Comparison of ENCODE assay signal across 26 mouse cellular contexts in the genomic region with DNA sequence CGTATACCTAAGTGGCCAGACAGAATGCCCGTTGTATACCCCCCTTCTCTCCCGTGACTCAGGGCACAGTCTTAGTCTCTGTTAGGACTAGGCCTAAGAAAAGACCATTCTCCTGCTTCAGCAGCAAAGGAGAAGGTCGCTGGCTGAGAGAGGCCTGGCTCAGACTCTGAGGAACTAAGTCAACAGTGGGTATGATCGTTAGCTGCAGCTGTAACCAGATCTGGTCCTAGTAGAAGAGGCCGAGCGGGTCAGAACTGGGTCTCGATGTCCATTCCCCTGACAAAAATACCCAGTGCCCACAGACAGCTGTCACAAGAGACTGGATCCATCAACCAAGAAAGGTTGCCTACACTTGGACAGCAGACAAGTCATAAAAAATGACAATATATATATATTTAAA. TPM values are rescaled to one million over a fixed set of nuclear protein-coding genes. Genes with fewer than 3 reads are reported as not detected.
A peak's percentile ranks its signal among the peaks of the same experiment; 100 is the strongest.
DNase-seq lines count a peak whose midpoint lies in the region; ATAC-seq and TF ChIP-seq lines count a peak whose summit lies in the region.
"Had no signal": no experiment of that assay in that cellular context is flagged by ENCODE, and none has a peak within 500 bp of the region (broad histone marks: within the 10 kb centered on the region; RNA-seq: fewer than 3 reads in every experiment).

No protein-coding gene starts in this region.

- H3K9ac ChIP-seq in heart, embryonic 11.5 days (ENCODE audit: low read depth, low read length): no peak overlapping the region
- no peak overlapping the region for H3K9ac ChIP-seq in CH12.LX (ENCODE audit: insufficient read depth, low read depth)
- H3K9ac ChIP-seq: embryonic facial prominence, embryonic 15.5 days; heart, embryonic 12.5 days; hindbrain, embryonic 14.5 days; intestine, embryonic 15.5 days had no signal

- intact Hi-C loops in gastrocnemius, adult 2 months (cut with DNase I): loop anchor here (5.0 kb wide), 1 partner anchor 34 kb away; no protein-coding TSS in a partner anchor
- intact Hi-C loops in heart, postnatal 10 days (cut with DNase I): no loop called here

- in situ Hi-C loops in CH12.LX (cut with MboI; ENCODE audit: low pct_ligation_motif_present, low pct_unique_long_range_greater_than_20kb, low sequenced_read_pairs): no loop called here

- H3K9me3 ChIP-seq in heart, embryonic 11.5 days (replicated peaks; ENCODE audit: control insufficient read depth, low read length): no peaks in the 10 kb centered on the region
- H3K9me3 ChIP-seq in CH12.LX (replicated peaks; ENCODE audit: low read length): no peaks in the 10 kb centered on the region
- H3K9me3 ChIP-seq: embryonic facial prominence, embryonic 15.5 days; forebrain, embryonic 10.5 days; heart, embryonic 12.5 days; hindbrain, embryonic 10.5 days; intestine, embryonic 15.5 days had no signal

- no peak overlapping the region for H3K4me2 ChIP-seq in heart, embryonic 11.5 days
- no peak overlapping the region for H3K4me2 ChIP-seq in CH12.LX (ENCODE audit: insufficient read depth, low read depth, poor library complexity, severe bottlenecking)
- H3K4me2 ChIP-seq: embryonic facial prominence, embryonic 15.5 days; heart, embryonic 12.5 days; hindbrain, embryonic 14.5 days; intestine, embryonic 15.5 days had no signal

- H3K4me1 ChIP-seq in heart, embryonic 11.5 days (ENCODE audit: control insufficient read depth, insufficient read depth, low read length): peaks cover 27% of the 10 kb centered on the region
- H3K4me1 ChIP-seq in CH12.LX (ENCODE audit: control insufficient read depth in 1 of 2, insufficient read depth in 2 of 2): peaks cover 16 to 26% of the 10 kb centered on the region in 2 experiments
- H3K4me1 ChIP-seq: embryonic facial prominence, embryonic 15.5 days; forebrain, embryonic 10.5 days; hindbrain, embryonic 10.5 days had no signal

- TF ChIP-seq RAD21 in CH12.LX (IDR thresholded peaks at IDR 0.05; ENCODE audit: low read depth, low read length): no peak

- dilution Hi-C loops in CH12.LX (cut with MboI; ENCODE audit: extremely low pct_ligation_motif_present, extremely low pct_unique_long_range_greater_than_20kb, low sequenced_read_pairs): no loop called here

- no peaks in the 10 kb centered on the region for H3K27me3 ChIP-seq in heart, embryonic 11.5 days (ENCODE audit: control insufficient read depth, insufficient read depth, low read length)
- no peaks in the 10 kb centered on the region for H3K27me3 ChIP-seq in CH12.LX (replicated peaks)
- H3K27me3 ChIP-seq: embryonic facial prominence, embryonic 15.5 days; heart, embryonic 12.5 days; intestine, embryonic 15.5 days had no signal

- no peak for ATAC-seq in heart, embryonic 11.5 days (replicated peaks; ENCODE audit: insufficient number of reproducible peaks, low FRiP score, low TSS enrichment)
- ATAC-seq: forebrain, embryonic 14.5 days; intestine, embryonic 15.5 days had no signal

- peak overlapping the region; percentile 84 for H3K27ac ChIP-seq in gastrocnemius, adult 2 months
- peak overlapping the region; percentile 79; the same call in 1 of the 2 replicates for H3K27ac ChIP-seq in heart, embryonic 11.5 days (ENCODE audit: low read depth, low read length)
- peak overlapping the region; percentile 19; the same call in 1 of the 2 replicates for H3K27ac ChIP-seq in CH12.LX (ENCODE audit: insufficient read depth, low read depth)
- H3K27ac ChIP-seq: embryonic facial prominence, embryonic 15.5 days; forebrain, embryonic 10.5 days; hindbrain, embryonic 10.5 days; hindbrain, embryonic 14.5 days; intestine, embryonic 15.5 days had no signal

- WGBS in heart, embryonic 11.5 days (ENCODE audit: insufficient replicate concordance): 86% methylated on average over 8 of the region's 8 CpGs

- peak; percentile 71 for DNase-seq in gastrocnemius, adult 2 months
- DNase-seq in gastrocnemius, postnatal 4 days (ENCODE audit: low spot score in 2 of 2): no peak
- no peak for DNase-seq in heart, postnatal 10 days
- DNase-seq in CH12.LX (ENCODE audit: extremely low read depth): no peak
- DNase-seq in skeletal muscle tissue, adult 2 months (ENCODE audit: low read depth, low spot score): peak; percentile 55
- DNase-seq in embryo, embryonic 10 days (ENCODE audit: low spot score): no peak
- DNase-seq: adrenal gland, adult 2 months; adrenal gland, postnatal 25 days; cerebellum, adult 2 months; cerebellum, postnatal 10 days; embryo, embryonic 11 days; heart, postnatal 14 days; kidney, adult 18-20 months had no signal

- H3K79me2 ChIP-seq in CH12.LX (replicated peaks; ENCODE audit: control insufficient read depth, extremely low read depth, insufficient read depth, poor library complexity, severe bottlenecking): no peaks in the 10 kb centered on the region

- no peak for TF ChIP-seq EP300 in CH12.LX (IDR thresholded peaks at IDR 0.05; ENCODE audit: low read length)

- TF ChIP-seq POLR2A in CH12.LX (IDR thresholded peaks at IDR 0.05; ENCODE audit: low read depth, low read length): no peak

- H3K36me3 ChIP-seq in heart, embryonic 11.5 days (ENCODE audit: control insufficient read depth, insufficient read depth, low read length): peaks cover 24% of the 10 kb centered on the region
- peaks cover 35 to 75% of the 10 kb centered on the region in 2 experiments for H3K36me3 ChIP-seq in CH12.LX (replicated peaks in 1 of 2; ENCODE audit: control insufficient read depth in 1 of 2, insufficient read depth in 1 of 2, low read length in 1 of 2)

- TF ChIP-seq CTCF in gastrocnemius, adult 2 months (IDR thresholded peaks at IDR 0.05): no peak
- no peak for TF ChIP-seq CTCF in CH12.LX (conservative IDR thresholded peaks at IDR 0.05 in 1 of 2, IDR thresholded peaks at IDR 0.05 in 1 of 2; ENCODE audit: low read depth in 2 of 2, low read length in 2 of 2)

- H3K4me3 ChIP-seq in gastrocnemius, adult 2 months: no peak overlapping the region
- H3K4me3 ChIP-seq in heart, embryonic 11.5 days (ENCODE audit: low read depth, low read length): no peak overlapping the region
- H3K4me3 ChIP-seq in CH12.LX (replicated peaks in 1 of 3; ENCODE audit: low read depth in 2 of 3, low read length in 2 of 3, poor library complexity in 1 of 3): no peak overlapping the region
- H3K4me3 ChIP-seq: embryonic facial prominence, embryonic 15.5 days; erythroblast, embryonic 14.5 days; forebrain, embryonic 10.5 days; heart, embryonic 12.5 days; hindbrain, embryonic 10.5 days; intestine, embryonic 15.5 days had no signal

TF ChIP-seq in CH12.LX, 34 proteins besides CTCF, POLR2A, EP300 and RAD21 (continues in another document):
- TF ChIP-seq POLR2AphosphoS2 (IDR thresholded peaks at IDR 0.05; ENCODE audit: low read depth, low read length) (no peak), USF2 (conservative IDR thresholded peaks at IDR 0.05; ENCODE audit: low read depth, low read length) (no peak), CHD1 (IDR thresholded peaks at IDR 0.05; ENCODE audit: low read depth, low read length) (no peak), USF1 (IDR thresholded peaks at IDR 0.05; ENCODE audit: low read depth, low read length) (no peak), ELF1 (IDR thresholded peaks at IDR 0.05; ENCODE audit: low read depth, low read length) (no peak), PAX5 (IDR thresholded peaks at IDR 0.05; ENCODE audit: low read length) (no peak), SMC3 (IDR thresholded peaks at IDR 0.05; ENCODE audit: low read depth, low read length) (no peak), JUND (conservative IDR thresholded peaks at IDR 0.05; ENCODE audit: low read depth, low read length) (no peak), NELFE (IDR thresholded peaks at IDR 0.05; ENCODE audit: low read depth, low read length) (no peak), ZKSCAN1 (IDR thresholded peaks at IDR 0.05; ENCODE audit: borderline replicate concordance, low read depth, low read length) (no peak), BHLHE40 (IDR thresholded peaks at IDR 0.05; ENCODE audit: low read depth, low read length) (no peak), NRF1 (IDR thresholded peaks at IDR 0.05; ENCODE audit: low read depth, low read length) (no peak), IRF4 (IDR thresholded peaks at IDR 0.05; ENCODE audit: low read depth, low read length) (no peak), TBP (conservative IDR thresholded peaks at IDR 0.05; ENCODE audit: low read depth, low read length) (no peak), KAT2A (IDR thresholded peaks at IDR 0.05; ENCODE audit: insufficient replicate concordance, low read length) (no peak), MXI1 (IDR thresholded peaks at IDR 0.05; ENCODE audit: low read depth, low read length) (no peak), TCF12 (IDR thresholded peaks at IDR 0.05; ENCODE audit: low read depth, low read length) (no peak)

RNA-seq across cellular contexts. Expression of gene Smbd1, which starts 13.2 kb away (rescaled TPM):
- total RNA-seq in gastrocnemius, adult 2 months (2021): not detected
- total RNA-seq in gastrocnemius, postnatal 4 days (2021): not detected
- polyA plus RNA-seq in heart, embryonic 11.5 days (2014; fragmentation: Nextera tagmentation; extraction: Ambion mirVana): not detected in 2 replicates
- total RNA-seq in heart, postnatal 10 days (2021): not detected
- not detected in 2 replicates for total RNA-seq in CH12.LX (2012; rRNA removed)
- total RNA-seq in CH12.LX (2014; rRNA removed): not detected in 2 replicates
- not detected in 2 replicates for polyA plus RNA-seq in CH12.LX (2012; ENCODE audit: insufficient read length, low read depth)
- total RNA-seq: adrenal gland, adult 2 months; adrenal gland, postnatal 25 days; granulocyte monocyte progenitor cell, adult 5-6 weeks; heart, postnatal 14 days had no signal
- polyA plus RNA-seq: adrenal gland, adult 2 months; C2C12; cerebellum, adult 2 months; embryonic facial prominence, embryonic 11.5 days; embryonic facial prominence, embryonic 15.5 days; erythroblast, embryonic 14.5 days; forebrain, embryonic 10.5 days; forebrain, embryonic 14.5 days; heart, embryonic 12.5 days; hindbrain, embryonic 10.5 days; hindbrain, embryonic 14.5 days had no signal

RNA-seq across cellular contexts. Expression of gene Muc20, which starts 26.3 kb away (rescaled TPM):
- total RNA-seq in gastrocnemius, adult 2 months (2021): under 1 TPM; 0.33 to 0.45 TPM
- under 1 TPM; 0.23 to 0.49 TPM for total RNA-seq in gastrocnemius, postnatal 4 days (2021)
- 0.21 TPM in 1 of 2 replicates, not detected in the other for polyA plus RNA-seq in heart, embryonic 11.5 days (2014; fragmentation: Nextera tagmentation; extraction: Ambion mirVana)
- under 1 TPM in 1 of 2 experiments, not detected in 1; 0.12 TPM for total RNA-seq in heart, postnatal 10 days (2021)
- total RNA-seq in CH12.LX (2012; rRNA removed) (0.21 and 0.42 TPM in 2 replicates), CH12.LX (2014; rRNA removed) (0.16 and 0.36 TPM in 2 replicates)
- 0.87 and 1.4 TPM in 2 replicates for polyA plus RNA-seq in CH12.LX (2012; ENCODE audit: insufficient read length, low read depth)
- total RNA-seq: ES-E14; granulocyte monocyte progenitor cell, adult 5-6 weeks had no signal
- polyA plus RNA-seq: adrenal gland, adult 2 months; C2C12; cerebellum, adult 2 months; embryonic facial prominence, embryonic 11.5 days; forebrain, embryonic 10.5 days; forebrain, embryonic 14.5 days; hindbrain, embryonic 10.5 days; hindbrain, embryonic 14.5 days; intestine, embryonic 15.5 days had no signal

RNA-seq across cellular contexts. Expression of gene Fyttd1, which starts 53.8 kb away (rescaled TPM):
- 10 to 100 TPM; 95.0 to 95.1 TPM for total RNA-seq in gastrocnemius, adult 2 months (2021)
- 100 to 1,000 TPM; 148 to 164 TPM for total RNA-seq in gastrocnemius, postnatal 4 days (2021)
- 164 and 172 TPM in 2 replicates for polyA plus RNA-seq in heart, embryonic 11.5 days (2014; fragmentation: Nextera tagmentation; extraction: Ambion mirVana)
- 100 to 1,000 TPM; 115 to 125 TPM for total RNA-seq in heart, postnatal 10 days (2021)
- 163 and 168 TPM in 2 replicates for total RNA-seq in CH12.LX (2012; rRNA removed)
- 264 and 297 TPM in 2 replicates for total RNA-seq in CH12.LX (2014; rRNA removed)
- 148 and 164 TPM in 2 replicates for polyA plus RNA-seq in CH12.LX (2012; ENCODE audit: insufficient read length, low read depth)

RNA-seq across cellular contexts. Expression of gene Rubcn, which starts 54.1 kb away (rescaled TPM):
- total RNA-seq in gastrocnemius, adult 2 months (2021): 10 to 100 TPM; 24.0 to 28.5 TPM
- total RNA-seq in gastrocnemius, postnatal 4 days (2021): 10 to 100 TPM; 46.6 to 50.3 TPM
- 19.5 and 22.3 TPM in 2 replicates for polyA plus RNA-seq in heart, embryonic 11.5 days (2014; fragmentation: Nextera tagmentation; extraction: Ambion mirVana)
- total RNA-seq in heart, postnatal 10 days (2021): 10 to 100 TPM; 30.4 to 40.8 TPM
- total RNA-seq in CH12.LX (2012; rRNA removed) (21.0 and 28.0 TPM in 2 replicates), CH12.LX (2014; rRNA removed) (38.3 and 40.4 TPM in 2 replicates)
- 22.2 and 27.7 TPM in 2 replicates for polyA plus RNA-seq in CH12.LX (2012; ENCODE audit: insufficient read length, low read depth)

Comparison
In these comparisons a context has a peak if more than half of its experiments do, and no peak if none do; other contexts are left out.
1. DNase-seq: peak in gastrocnemius, adult 2 months (single experiment) and skeletal muscle tissue, adult 2 months (single experiment); none in gastrocnemius, postnatal 4 days (0 of 2), heart, postnatal 10 days (0 of 2), CH12.LX (single experiment) and embryo, embryonic 10 days (single experiment).
2. H3K27ac ChIP-seq: peak in every context shown above with its lines; median percentile 84 in gastrocnemius, adult 2 months; 79 in heart, embryonic 11.5 days; 19 in CH12.LX.